Mouse (Mus musculus): Measurements from ENCODE around the gene Slain1. TPM values are rescaled to one million over a fixed set of nuclear protein-coding genes. Genes with fewer than 3 reads are reported as not detected.

The Slain1 gene
- polyA plus RNA-seq, 1 experiment from 2014 or later: 35.9 TPM

DNA sequence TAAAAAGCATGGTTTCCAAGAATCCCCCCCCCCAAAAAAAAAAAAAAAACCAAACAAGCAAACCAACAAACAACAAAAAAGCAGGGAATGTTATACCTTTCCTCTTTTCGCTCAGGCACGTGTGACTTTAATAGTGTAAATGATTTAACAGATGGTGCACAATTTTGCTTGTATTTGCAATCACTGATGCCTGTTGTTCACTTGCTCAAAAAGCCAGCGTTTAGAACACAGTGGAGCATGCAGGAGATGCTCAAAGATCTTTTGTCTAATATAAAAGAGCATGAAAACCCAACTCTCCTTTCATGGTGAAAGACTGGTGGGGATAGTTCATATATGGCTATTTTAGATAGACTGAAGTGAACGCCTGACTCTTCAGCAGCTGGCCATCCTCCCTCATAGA lies 726 bp upstream of the Slain1 start:
- Histone ChIP-seq H3K4me3 (peak overlapping the region; percentile 63), H3K36me3 (no peaks in the 10 kb centered on the region), H3K27me3 (no peaks in the 10 kb centered on the region), H3K9ac (replicated peaks) (peak overlapping the region; percentile 96; the same call in 1 of the 2 replicates), H3K4me1 (peaks cover 51% of the 10 kb centered on the region), H3K27ac (replicated peaks) (peak overlapping the region; percentile 97), H3K9me3 (no peaks in the 10 kb centered on the region), H3K4me2 (replicated peaks) (peak overlapping the region; percentile 72)
- 22% methylated on average over 4 of the region's 4 CpGs for WGBS
- ATAC-seq (replicated peaks): no peak

DNA sequence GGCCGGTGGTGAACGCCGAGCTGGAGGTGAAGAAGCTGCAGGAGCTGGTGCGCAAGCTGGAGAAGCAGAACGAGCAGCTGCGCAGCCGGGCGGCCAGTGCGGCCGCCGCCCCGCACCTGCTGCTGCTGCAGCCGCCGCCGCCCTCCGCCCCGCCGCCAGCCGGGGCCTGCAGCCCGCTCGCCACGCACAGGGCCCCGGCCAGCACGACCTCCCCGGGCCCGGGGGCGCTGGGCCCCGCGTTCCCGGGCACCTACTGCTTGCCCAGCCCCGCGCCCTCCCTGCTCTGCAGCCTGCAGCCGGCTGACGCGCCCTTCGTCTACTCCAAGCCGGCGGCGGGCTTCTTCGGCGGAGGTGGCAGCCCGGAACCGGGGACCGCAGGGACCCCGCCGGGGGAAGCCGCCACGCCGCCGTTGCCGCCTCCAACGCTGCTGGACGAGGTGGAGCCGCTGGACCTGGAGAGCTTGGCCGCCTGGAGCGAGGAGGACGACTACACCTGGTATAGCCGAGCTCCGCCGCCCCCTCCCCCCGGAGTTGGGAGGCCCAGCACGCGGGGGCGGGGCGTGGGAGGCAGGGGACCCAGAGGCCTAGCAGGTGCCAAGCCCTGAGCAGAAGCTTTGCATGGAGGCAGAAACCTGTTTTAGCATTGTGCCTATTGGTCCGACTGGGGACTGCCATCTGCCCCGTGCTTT lies 529 bp downstream of the Slain1 start:
- peak; percentile 70 for ATAC-seq (replicated peaks)
- Histone ChIP-seq H3K4me1 (peaks cover 62% of the 10 kb centered on the region), H3K9me3 (no peaks in the 10 kb centered on the region)

DNA sequence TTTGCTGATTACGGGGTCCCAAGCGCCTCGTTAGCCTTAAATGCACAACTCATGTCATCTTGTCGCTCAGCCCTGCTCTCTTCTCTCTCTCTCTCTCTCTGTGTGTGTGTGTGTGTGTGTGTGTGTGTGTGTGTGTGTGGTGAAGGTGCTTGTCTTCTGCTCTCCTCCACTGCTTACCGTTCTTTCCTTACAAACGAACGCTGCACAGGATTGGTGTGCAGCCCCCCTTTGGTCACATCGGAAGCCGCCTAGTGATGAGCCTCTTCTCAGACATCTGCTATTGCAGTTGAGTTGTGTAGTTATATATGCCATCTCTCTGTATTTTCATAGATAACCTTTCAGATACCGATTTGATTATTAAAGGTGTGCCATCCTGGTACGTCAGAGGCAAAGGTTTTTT lies 1.1 kb downstream of the Slain1 start:
- Histone ChIP-seq H3K9me3 (no peaks in the 10 kb centered on the region), H3K9ac (replicated peaks) (peak overlapping the region; percentile 96), H3K27me3 (no peaks in the 10 kb centered on the region), H3K27ac (replicated peaks) (peak overlapping the region; percentile 97), H3K4me3 (peak overlapping the region; percentile 63), H3K4me1 (peaks cover 68% of the 10 kb centered on the region), H3K36me3 (no peaks in the 10 kb centered on the region), H3K4me2 (replicated peaks) (peak overlapping the region; percentile 72)
- WGBS: under 1% methylated on average over 11 of the region's 11 CpGs
- ATAC-seq (replicated peaks): peak; percentile 7

More for the DNA sequence above, 529 bp downstream of the Slain1 start:
- peak overlapping the region; percentile 72 for H3K4me2 ChIP-seq (replicated peaks)
- peak overlapping the region; percentile 97 for H3K27ac ChIP-seq (replicated peaks)
- H3K27me3 ChIP-seq: no peaks in the 10 kb centered on the region
- peak overlapping the region; percentile 63 for H3K4me3 ChIP-seq
- peak overlapping the region; percentile 96 for H3K9ac ChIP-seq (replicated peaks)
- WGBS: under 1% methylated on average over 55 of the region's 67 CpGs
- H3K36me3 ChIP-seq: no peaks in the 10 kb centered on the region

DNA sequence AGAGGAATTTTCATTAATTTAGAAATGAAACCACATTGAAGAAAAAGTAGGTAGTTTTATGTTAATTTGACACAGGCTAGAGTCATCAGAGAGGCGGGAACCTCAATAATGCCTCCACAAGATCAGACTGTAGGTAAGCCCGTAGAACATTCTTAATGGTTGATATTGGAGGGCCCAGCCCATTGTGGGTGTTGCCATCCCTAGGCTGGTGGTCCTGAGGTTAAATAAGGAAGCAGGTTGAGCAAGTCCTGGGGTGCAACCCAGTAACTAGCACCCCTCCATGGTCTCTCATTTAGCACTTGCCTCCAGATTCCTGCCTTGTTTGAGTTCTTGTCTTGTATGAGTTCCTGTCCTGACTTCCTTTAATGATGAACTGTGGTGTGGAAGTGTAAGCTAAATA lies 1.5 kb downstream of the Slain1 start:
- Histone ChIP-seq H3K9me3 (no peaks in the 10 kb centered on the region), H3K4me1 (peaks cover 72% of the 10 kb centered on the region), H3K36me3 (no peaks in the 10 kb centered on the region), H3K27ac (replicated peaks) (peak overlapping the region; percentile 97; the same call in 1 of the 2 replicates), H3K9ac (replicated peaks) (peak overlapping the region; percentile 96), H3K4me3 (peak overlapping the region; percentile 63), H3K27me3 (no peaks in the 10 kb centered on the region), H3K4me2 (replicated peaks) (peak overlapping the region; percentile 72)
- no peak for ATAC-seq (replicated peaks)
- 28% methylated on average over 2 of the region's 2 CpGs for WGBS

DNA sequence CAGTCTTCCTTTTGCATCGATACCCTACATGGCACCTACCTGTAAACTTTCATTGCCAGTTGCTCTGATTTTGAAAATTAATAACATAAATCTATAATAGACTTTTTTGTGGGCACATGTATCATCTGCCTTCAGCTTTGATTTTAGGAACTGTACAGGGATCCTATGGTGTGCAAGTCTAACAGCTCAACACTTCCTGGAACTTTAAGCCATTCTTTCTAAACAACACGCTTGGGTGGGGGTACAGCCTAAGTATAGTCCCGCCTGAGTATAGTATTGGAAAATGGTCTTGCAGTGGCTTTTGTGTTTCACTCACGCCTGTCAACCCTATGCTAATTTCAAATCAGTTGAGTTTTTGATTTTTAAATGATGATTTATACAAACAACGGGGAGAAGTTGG lies 2.5 kb downstream of the Slain1 start:
- H3K4me2 ChIP-seq (replicated peaks): peak overlapping the region; percentile 72
- H3K4me1 ChIP-seq: peaks cover 73% of the 10 kb centered on the region
- H3K4me3 ChIP-seq: peak overlapping the region; percentile 63
- no peak for ATAC-seq (replicated peaks)
- H3K9ac ChIP-seq (replicated peaks): 0 out of 2 replicates have a peak overlapping the region, but pooled peaks have one; percentile 2
- H3K27ac ChIP-seq (replicated peaks): no peak overlapping the region
- WGBS: 68% methylated on average over 5 of the region's 5 CpGs
- 0 out of 2 replicates have a peak, but pooled peaks cover under 1% of the 10 kb centered on the region for H3K36me3 ChIP-seq
- no peaks in the 10 kb centered on the region for H3K27me3 ChIP-seq
- no peaks in the 10 kb centered on the region for H3K9me3 ChIP-seq

DNA sequence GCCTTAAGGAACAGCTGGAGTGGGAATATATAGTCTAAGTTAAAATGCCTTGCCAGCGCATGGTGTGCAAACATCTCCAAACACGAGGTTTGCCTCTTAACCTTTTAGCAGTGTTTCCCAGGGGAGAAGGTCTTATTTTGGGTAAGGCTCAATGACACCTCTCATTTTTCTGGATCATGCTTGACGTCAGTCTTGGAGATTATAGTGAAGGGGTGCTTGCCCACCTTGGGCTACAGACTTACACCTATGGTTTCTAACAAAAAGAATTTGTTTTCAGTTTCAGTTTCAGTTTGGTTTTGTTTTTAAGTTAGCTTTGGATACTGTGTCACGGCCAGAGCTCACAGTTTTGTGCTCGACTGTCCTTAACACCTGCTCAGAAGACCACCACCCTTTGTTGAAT lies 3.8 kb downstream of the Slain1 start:
- Histone ChIP-seq H3K9ac (replicated peaks) (no peak overlapping the region), H3K27me3 (no peaks in the 10 kb centered on the region), H3K36me3 (peaks cover 12% of the 10 kb centered on the region), H3K9me3 (no peaks in the 10 kb centered on the region), H3K4me2 (replicated peaks) (peak overlapping the region; percentile 72), H3K4me3 (peak overlapping the region; percentile 11), H3K4me1 (peaks cover 63% of the 10 kb centered on the region), H3K27ac (replicated peaks) (no peak overlapping the region)
- no peak for ATAC-seq (replicated peaks)
- 61% methylated on average over 5 of the region's 5 CpGs for WGBS

DNA sequence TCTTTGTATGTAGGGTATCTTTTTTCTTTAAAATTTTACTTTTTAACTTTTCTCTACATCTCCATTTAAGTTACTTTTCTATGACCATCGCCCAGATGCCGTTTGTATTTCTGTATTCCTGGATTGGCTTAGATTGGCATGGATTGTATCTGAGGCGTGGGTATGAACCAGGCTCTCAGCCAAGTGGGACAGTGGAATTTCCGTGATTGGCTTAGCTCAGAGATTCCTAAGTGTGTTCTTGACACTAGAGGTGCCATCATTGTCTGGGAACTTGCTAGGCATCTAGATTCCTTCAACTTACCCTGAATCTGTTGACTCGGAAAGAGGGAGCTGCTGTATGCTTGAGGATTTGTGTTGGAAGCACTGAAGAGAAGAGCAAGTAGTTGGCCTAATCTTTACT lies 5.4 kb downstream of the Slain1 start:
- no peak for ATAC-seq (replicated peaks)
- Histone ChIP-seq H3K4me1 (peaks cover 53% of the 10 kb centered on the region), H3K36me3 (peaks cover 13% of the 10 kb centered on the region), H3K27me3 (no peaks in the 10 kb centered on the region), H3K9ac (replicated peaks) (no peak overlapping the region), H3K27ac (replicated peaks) (no peak overlapping the region; the same call in 1 of the 2 replicates), H3K9me3 (no peaks in the 10 kb centered on the region), H3K4me2 (replicated peaks) (peak overlapping the region; percentile 18; the same call in 1 of the 2 replicates), H3K4me3 (no peak overlapping the region)
- 40% methylated on average over 5 of the region's 5 CpGs for WGBS

DNA sequence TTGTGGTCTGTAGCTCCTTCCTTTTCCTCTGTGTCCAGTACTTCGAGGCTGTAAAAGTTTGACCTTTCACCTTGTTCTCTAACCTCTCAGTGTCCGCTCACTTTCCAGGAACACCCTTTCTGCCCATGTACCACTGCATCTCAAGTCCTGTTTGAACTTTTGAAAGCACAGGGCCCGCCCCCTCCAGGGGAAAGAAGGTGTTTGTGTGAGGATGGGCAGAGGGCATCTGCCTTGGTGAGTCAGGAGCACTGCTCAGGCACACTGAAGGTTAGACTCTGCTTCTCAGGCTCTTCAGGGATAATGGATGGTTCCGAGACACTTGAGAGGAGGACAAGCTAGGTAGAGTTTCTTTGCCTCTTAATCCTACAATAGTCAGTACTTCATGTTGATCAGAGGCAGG lies 7.8 kb downstream of the Slain1 start:
- Histone ChIP-seq H3K9ac (replicated peaks) (no peak overlapping the region), H3K9me3 (no peaks in the 10 kb centered on the region), H3K36me3 (peaks cover 24% of the 10 kb centered on the region), H3K27me3 (no peaks in the 10 kb centered on the region), H3K4me2 (replicated peaks) (no peak overlapping the region), H3K4me3 (no peak overlapping the region), H3K4me1 (peaks cover 44% of the 10 kb centered on the region), H3K27ac (replicated peaks) (no peak overlapping the region)
- 94% methylated on average over 4 of the region's 4 CpGs for WGBS
- ATAC-seq (replicated peaks): no peak

DNA sequence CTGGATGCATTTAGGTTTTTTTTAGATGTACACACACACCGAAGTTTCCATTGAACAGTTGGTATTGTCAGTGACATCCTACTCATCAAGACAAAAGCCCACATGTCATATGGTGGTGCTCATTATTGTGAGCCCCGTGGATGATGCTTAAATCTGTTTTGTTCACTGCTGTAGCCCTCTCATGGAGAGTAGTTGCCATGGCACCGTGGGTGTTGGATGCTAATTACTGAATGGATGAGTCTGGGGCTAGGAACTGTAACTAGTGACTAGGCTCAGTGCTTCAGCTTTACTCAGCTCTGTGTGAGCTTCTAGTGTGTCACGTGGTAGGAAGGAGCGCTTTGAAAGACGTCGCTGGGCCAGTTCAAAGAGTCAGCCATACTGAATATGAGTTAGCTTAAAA lies 13.0 kb downstream of the Slain1 start:
- Histone ChIP-seq H3K9ac (replicated peaks) (no peak overlapping the region), H3K27ac (replicated peaks) (no peak overlapping the region), H3K9me3 (no peaks in the 10 kb centered on the region), H3K27me3 (no peaks in the 10 kb centered on the region), H3K4me2 (replicated peaks) (no peak overlapping the region), H3K4me1 (peaks cover 19% of the 10 kb centered on the region), H3K36me3 (peaks cover 24% of the 10 kb centered on the region), H3K4me3 (no peak overlapping the region)
- WGBS: 46% methylated on average over 7 of the region's 7 CpGs
- ATAC-seq (replicated peaks): peak; percentile 66

DNA sequence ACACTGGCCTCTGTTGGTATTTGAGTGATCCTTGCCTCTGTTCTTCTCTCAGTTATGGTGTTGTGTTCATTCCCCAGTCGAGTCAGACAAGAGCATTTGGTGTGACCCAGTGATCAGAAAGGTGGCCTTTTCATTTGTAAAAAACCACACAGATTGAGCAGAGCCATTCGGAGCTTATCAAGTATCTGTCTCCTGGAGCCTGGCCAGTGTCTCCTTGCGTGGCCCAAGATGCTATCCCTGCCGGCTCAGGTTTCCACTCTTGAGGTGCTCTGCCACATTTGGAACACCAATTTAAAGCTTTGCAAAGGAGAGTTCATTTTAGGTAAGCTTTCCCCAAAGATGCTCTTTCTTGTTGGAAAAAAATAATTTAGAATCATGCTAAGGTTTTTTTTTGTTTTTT lies 14.4 kb downstream of the Slain1 start:
- no peak overlapping the region for H3K4me3 ChIP-seq
- ATAC-seq (replicated peaks): no peak
- no peaks in the 10 kb centered on the region for H3K27me3 ChIP-seq
- H3K4me2 ChIP-seq (replicated peaks): no peak overlapping the region
- H3K27ac ChIP-seq (replicated peaks): no peak overlapping the region
- no peaks in the 10 kb centered on the region for H3K9me3 ChIP-seq
- peaks cover 18% of the 10 kb centered on the region for H3K36me3 ChIP-seq
- 81% methylated on average over 4 of the region's 4 CpGs for WGBS
- no peak overlapping the region for H3K9ac ChIP-seq (replicated peaks)
- peaks cover 19% of the 10 kb centered on the region for H3K4me1 ChIP-seq

DNA sequence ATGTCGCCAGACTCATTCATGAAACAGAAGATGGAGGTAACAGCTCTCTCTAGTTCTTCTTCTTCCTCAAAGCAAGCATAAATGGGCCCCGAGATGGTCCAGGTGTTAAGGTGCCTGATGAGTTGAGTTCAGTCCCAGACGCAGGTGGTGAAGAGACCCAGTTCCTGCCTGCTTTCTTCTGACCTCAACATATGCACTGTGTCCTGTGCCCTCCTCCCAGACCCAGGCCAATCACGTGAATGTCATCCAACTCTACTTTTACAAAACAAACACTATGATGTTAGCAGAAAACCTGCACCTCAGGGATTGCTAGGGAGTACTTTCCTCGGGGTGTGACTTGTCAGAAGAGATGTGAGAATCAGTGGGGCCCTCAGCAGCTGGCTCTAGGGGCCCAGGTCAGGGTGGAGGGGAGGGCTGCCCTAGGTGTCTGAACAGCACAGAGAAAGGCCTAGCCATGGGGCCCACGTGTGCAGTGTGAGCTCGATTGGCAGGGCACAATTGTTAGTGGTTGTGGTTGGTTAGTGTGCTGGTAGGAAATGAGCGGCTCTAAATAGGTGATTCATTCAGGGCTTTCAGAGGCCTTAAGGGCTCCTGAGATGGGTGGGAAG lies 16.4 kb downstream of the Slain1 start:
- H3K27ac ChIP-seq (replicated peaks): no peak overlapping the region
- 74% methylated on average over 8 of the region's 8 CpGs for WGBS
- no peak overlapping the region for H3K9ac ChIP-seq (replicated peaks)

DNA sequence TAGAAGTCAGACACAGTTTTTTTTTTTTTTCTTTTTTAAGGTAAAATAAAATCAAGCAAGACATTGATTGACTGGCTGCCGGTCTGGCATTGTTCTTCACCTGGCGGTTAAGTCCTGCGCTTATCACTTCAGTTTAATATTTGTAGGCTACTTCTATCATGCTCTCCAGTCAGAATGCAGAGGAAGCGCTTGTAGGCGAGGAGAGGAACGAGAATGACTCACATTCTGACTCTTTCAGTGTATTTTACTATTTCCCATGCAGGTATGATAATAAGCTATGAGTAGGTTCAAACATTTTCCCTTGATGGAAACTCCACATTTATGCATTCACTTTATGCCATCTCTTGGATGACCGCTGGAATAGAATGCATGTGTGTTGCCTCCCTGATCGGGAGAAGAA lies 17.0 kb downstream of the Slain1 start:
- Histone ChIP-seq H3K9me3 (0 out of 2 replicates have a peak, but pooled peaks cover 3% of the 10 kb centered on the region), H3K4me1 (peaks cover 19% of the 10 kb centered on the region), H3K4me3 (no peak overlapping the region), H3K9ac (replicated peaks) (no peak overlapping the region), H3K27ac (replicated peaks) (no peak overlapping the region), H3K4me2 (replicated peaks) (no peak overlapping the region), H3K36me3 (peaks cover 18% of the 10 kb centered on the region), H3K27me3 (no peaks in the 10 kb centered on the region)
- ATAC-seq (replicated peaks): no peak
- WGBS: 94% methylated on average over 8 of the region's 8 CpGs

More for the DNA sequence above, 16.4 kb downstream of the Slain1 start:
- Histone ChIP-seq H3K4me3 (no peak overlapping the region), H3K4me1 (peaks cover 19% of the 10 kb centered on the region), H3K4me2 (replicated peaks) (no peak overlapping the region), H3K27me3 (no peaks in the 10 kb centered on the region), H3K36me3 (peaks cover 23% of the 10 kb centered on the region), H3K9me3 (0 out of 2 replicates have a peak, but pooled peaks cover 3% of the 10 kb centered on the region)
- ATAC-seq (replicated peaks): no peak

Data from forebrain, embryonic 15.5 days (tissue).